Mouse (Mus musculus): ENCODE results near the gene Erich2. TPM values are rescaled to one million over a fixed set of nuclear protein-coding genes. Genes with fewer than 3 reads are reported as not detected.

The Erich2 gene
- under 1 TPM in 1 of 2 experiments, not detected in 1; 0.08 TPM for polyA plus RNA-seq (2017; shearing (Covaris generic))

DNA sequence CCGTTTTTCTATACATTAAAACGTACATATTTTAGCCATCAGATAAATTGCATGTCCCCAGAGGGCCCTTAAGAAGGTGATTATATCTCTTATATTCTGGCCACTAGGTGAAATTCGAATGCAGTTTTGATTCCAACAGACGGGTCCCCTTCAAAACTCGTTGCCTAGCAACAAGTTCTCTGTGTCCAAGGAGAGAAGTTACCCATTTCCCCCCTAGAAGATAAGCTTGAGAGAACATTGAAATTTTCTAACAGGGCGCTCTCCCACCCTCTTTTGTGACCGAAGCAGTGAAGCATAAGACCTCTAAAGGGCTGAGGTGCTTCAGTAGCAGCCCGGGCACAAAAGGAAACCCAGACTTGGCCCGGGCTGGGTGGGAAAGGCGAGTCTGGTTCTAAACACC, at the start of gene Erich2:
Gene Erich2, plus strand, starts transcription at position 324 of the 400 bp plus-strand sequence.

DNA sequence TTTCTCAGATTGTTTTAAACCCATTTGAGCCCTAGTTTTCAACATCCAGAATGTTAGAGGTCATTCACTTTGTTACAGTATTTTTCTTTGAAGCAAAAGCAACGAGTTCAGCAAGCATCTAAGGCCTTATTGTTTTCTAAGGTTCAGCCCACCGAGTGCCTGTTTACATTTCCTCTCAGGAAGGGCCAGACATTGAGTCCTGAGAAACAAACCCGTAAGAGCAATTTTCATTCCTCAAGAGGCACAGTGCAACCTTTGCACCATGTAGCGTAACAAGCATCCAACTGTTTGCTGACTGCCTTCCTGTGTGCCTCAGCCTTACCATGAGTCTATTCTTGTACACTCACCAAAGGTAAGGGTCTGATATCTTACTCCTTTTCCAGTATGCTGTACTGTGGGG, 44.2 kb downstream of the Erich2 start, which contains the start of gene Gad1:
Gene Gad1, plus strand, starts transcription at position 301 of the 400 bp plus-strand sequence.

Other genes starting within 250 kb of the Erich2 start
- not detected for gene Sp5, start 33.9 kb upstream of the Erich2 start, polyA plus RNA-seq (2017; shearing (Covaris generic))
- gene Gad1, start 44.3 kb downstream of the Erich2 start, polyA plus RNA-seq (2017; shearing (Covaris generic)), result under 1 TPM in 1 of 2 experiments, not detected in 1; 0.22 TPM
- gene Gorasp2, start 152.8 kb downstream of the Erich2 start, polyA plus RNA-seq (2017; shearing (Covaris generic)), result 100 to 1,000 TPM; 105 to 110 TPM
- 1 to 10 TPM; 5.9 to 7.5 TPM for gene Gm26558, start 153.3 kb downstream of the Erich2 start, polyA plus RNA-seq (2017; shearing (Covaris generic))

Data from activated CD4-positive, CD25-positive, alpha-beta regulatory T cell (primary cell).